Mouse (Mus musculus) liver, embryonic 13.5 days (tissue): ENCODE data around the gene Hist1h4m. TPM values are rescaled to one million over a fixed set of nuclear protein-coding genes. Genes with fewer than 3 reads are reported as not detected.
A peak's percentile ranks its signal among the peaks of the same experiment; 100 is the strongest.
"Not testable (repeated sequence)": the region's sequence is repeated elsewhere in the genome, so short reads cannot be mapped to it uniquely, and the experiment has no call there.

Experiments used
- ATAC-seq: fragments of 200-750 bp; cut with Nextera tagmentation; 2 replicates; pipeline ENCODE4 v1.8.0; 2017; ENCODE audit warnings: low read depth, mild to moderate bottlenecking, moderate number of reproducible peaks, moderate library complexity
- DNase-seq: peaks from one replicate; pipeline ENCODE4 v3.0.0; 2022
- H3K27ac ChIP-seq: fragments of 300-500 bp; sonication (generic); 2 replicates; pipeline ENCODE4 v1.5.1; 2015; ENCODE audit warnings: moderate library complexity, mild to moderate bottlenecking, inconsistent platforms
- H3K27me3 ChIP-seq: fragments of 300-500 bp; sonication (generic); 2 replicates; pipeline ENCODE4 v1.6.1; 2015; ENCODE audit warnings: mild to moderate bottlenecking, inconsistent platforms
- H3K36me3 ChIP-seq: fragments of 300-500 bp; sonication (generic); 2 replicates; pipeline ENCODE4 v1.6.1; 2015; ENCODE audit warnings: mild to moderate bottlenecking, inconsistent platforms
- H3K4me1 ChIP-seq: fragments of 300-500 bp; sonication (generic); replicated peaks from 2 replicates; pipeline ENCODE4 v1.6.1; 2015; ENCODE audit warnings: inconsistent platforms
- H3K4me2 ChIP-seq: fragments of 300-500 bp; sonication (generic); 2 replicates; pipeline ENCODE4 v1.6.1; 2015; ENCODE audit warnings: inconsistent platforms, mild to moderate bottlenecking, moderate library complexity
- H3K4me3 ChIP-seq: fragments of 300-500 bp; sonication (generic); replicated peaks from 2 replicates; pipeline ENCODE4 v1.5.1; 2015; ENCODE audit warnings: mild to moderate bottlenecking, inconsistent platforms
- H3K9ac ChIP-seq: fragments of 300-500 bp; sonication (generic); 2 replicates; pipeline ENCODE4 v1.6.1; 2015; ENCODE audit warnings: mild to moderate bottlenecking, inconsistent platforms
- H3K9me3 ChIP-seq: fragments of 300-500 bp; sonication (generic); replicated peaks from 2 replicates; pipeline ENCODE4 v1.6.1; 2016; ENCODE audit warnings: inconsistent platforms
- WGBS: fragments of 180-500 bp; shearing (Covaris S2); methylation state at CpG from one replicate; pipeline ENCODE4 v1.1.7; 2015; ENCODE audit not compliant: insufficient replicate concordance; 5-methylcytosine and 5-hydroxymethylcytosine counted together
- polyA plus RNA-seq: library from polyadenylated mRNA; unstranded; fragments of >200 nt; fragmentation: Nextera tagmentation; extraction: Ambion mirVana; gene quantifications from 2 replicates; pipeline ENCODE4 v1.2.1, GENCODE M21; 2015

The Hist1h4m gene
- polyA plus RNA-seq, 1 experiment from 2014 or later = not detected

- no peaks in the 10 kb centered on the region for H3K9me3 ChIP-seq
- H3K4me1 ChIP-seq = peaks cover 63% of the 10 kb centered on the region
- WGBS = 6% methylated on average over 8 of the region's 8 CpGs
- no peaks in the 10 kb centered on the region for H3K27me3 ChIP-seq
- DNase-seq (peak; percentile 27), ATAC-seq (no peak)
- peak overlapping the region; percentile 84 for H3K9ac ChIP-seq
- H3K36me3 ChIP-seq = no peaks in the 10 kb centered on the region
- H3K27ac ChIP-seq = peak overlapping the region; percentile 100
- H3K4me2 ChIP-seq = peak overlapping the region; percentile 70
- H3K4me3 ChIP-seq = peak overlapping the region; percentile 56
Observed at GRCm38 (mm10) chr13:21786189-21786898, 25.2 kb upstream of the Hist1h4m start.

GRCm38 (mm10) chr13:21786899-21787629, 24.5 kb upstream of the Hist1h4m start, which contains the start of the genes Hist1h2an and Hist1h2bp:
Gene Hist1h2an, minus strand, starts transcription at chr13:21787218.
Gene Hist1h2bp, plus strand, starts transcription at chr13:21787461.
- peak; percentile 89 for DNase-seq
- Histone ChIP-seq H3K9ac (peak within 1 kb of the TSS; percentile 84), H3K4me1 (peaks cover 59% of the 10 kb centered on the region), H3K4me2 (peak within 1 kb of the TSS; percentile 70), H3K4me3 (peak within 1 kb of the TSS; percentile 56), H3K27ac (peak within 1 kb of the TSS; percentile 100)
- not testable (repeated sequence) for H3K9me3 ChIP-seq, H3K36me3 ChIP-seq, H3K27me3 ChIP-seq
- WGBS = under 1% methylated on average over 32 of the region's 63 CpGs
- peak; percentile 87 for ATAC-seq

DNA sequence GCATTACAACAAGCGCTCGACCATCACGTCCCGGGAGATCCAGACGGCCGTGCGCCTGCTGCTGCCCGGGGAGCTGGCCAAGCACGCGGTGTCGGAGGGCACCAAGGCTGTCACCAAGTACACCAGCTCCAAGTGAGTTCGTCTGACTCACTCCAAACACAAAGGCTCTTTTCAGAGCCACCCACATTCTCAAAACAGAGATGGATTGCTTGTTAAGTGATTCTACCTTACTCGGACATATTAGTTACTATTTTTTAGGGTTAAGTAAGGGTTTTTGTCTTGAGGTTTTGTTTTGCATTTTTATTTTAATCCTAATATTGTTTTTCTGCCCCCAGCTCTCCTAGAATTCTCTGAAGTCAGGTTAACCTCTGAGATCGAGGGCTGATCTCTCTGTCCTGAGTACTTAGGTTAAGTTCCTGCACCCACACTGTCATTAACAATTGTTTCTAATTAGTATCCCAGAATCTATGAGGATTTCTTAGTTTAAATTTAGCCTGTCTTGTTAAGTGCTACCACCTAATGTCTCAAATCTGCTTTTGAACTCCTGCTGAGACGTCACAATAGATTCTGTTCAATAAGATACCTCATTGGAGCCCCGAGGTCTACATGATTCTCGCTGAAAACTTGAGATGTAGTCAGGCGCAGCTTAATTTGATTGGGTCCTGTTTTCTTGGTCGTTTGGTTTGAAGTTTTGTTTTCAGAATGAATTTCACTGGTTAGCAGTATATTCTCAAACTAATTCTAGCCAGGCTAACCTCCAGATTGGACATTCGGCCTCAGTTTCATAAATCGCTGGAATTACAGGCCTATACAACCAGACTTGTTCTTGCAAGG, 23.6 kb upstream of the Hist1h4m start:
- H3K36me3 ChIP-seq = no peaks in the 10 kb centered on the region
- H3K4me2 ChIP-seq = peak overlapping the region; percentile 59
- H3K27ac ChIP-seq = peak overlapping the region; percentile 100
- peak; percentile 13 for DNase-seq
- no peaks in the 10 kb centered on the region for H3K27me3 ChIP-seq
- WGBS = 16% methylated on average over 18 of the region's 21 CpGs
- peak overlapping the region; percentile 51 for H3K4me3 ChIP-seq
- H3K9ac ChIP-seq = peak overlapping the region; percentile 81
- no peaks in the 10 kb centered on the region for H3K9me3 ChIP-seq
- peak; percentile 17 for ATAC-seq
- peaks cover 57% of the 10 kb centered on the region for H3K4me1 ChIP-seq

GRCm38 (mm10) chr13:21789925-21790324, 21.6 kb upstream of the Hist1h4m start:
- Histone ChIP-seq H3K4me2 (0 out of 2 replicates have a peak overlapping the region, but pooled peaks have one; percentile 34), H3K9me3 (no peaks in the 10 kb centered on the region), H3K36me3 (no peaks in the 10 kb centered on the region), H3K4me1 (peaks cover 44% of the 10 kb centered on the region), H3K4me3 (no peak overlapping the region), H3K27ac (peak overlapping the region; percentile 100), H3K27me3 (no peaks in the 10 kb centered on the region), H3K9ac (peak overlapping the region; percentile 81)
- DNase-seq (no peak), ATAC-seq (no peak)
- WGBS = 39% methylated on average over 6 of the region's 6 CpGs

DNA sequence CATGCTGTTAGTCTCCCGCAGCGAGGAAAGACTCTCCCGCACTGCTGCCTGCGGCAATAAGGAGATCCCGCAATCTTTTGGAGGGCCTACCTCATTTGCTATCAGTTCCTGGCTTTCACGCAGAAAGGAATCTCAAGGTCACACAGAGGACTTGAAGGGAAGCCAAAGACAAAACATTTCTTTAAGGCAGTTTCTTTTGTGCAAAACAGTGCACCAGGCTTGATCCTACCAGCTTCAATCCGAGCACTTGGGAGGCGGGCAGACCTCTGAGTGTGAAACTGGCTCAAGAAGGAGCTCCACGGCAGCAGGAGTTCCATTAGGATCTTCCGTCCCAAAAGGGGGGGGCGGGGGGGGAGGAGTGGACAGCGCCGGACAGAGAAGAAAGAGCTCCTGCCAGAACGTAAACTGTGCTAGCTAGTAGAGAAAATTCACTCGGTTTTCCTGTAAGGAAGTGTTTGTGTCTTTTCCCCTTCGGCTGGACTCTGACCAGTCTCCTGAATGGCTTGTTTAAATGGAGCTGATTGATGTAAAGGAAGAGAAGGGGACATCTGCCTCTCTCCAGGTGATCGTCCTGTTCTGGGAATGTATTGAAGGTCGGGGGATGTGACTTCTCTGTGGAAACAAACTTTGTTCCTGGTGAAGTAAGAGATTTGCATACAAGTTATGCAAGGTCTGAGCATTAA, 20.8 kb upstream of the Hist1h4m start:
- Histone ChIP-seq H3K4me3 (no peak overlapping the region), H3K27me3 (no peaks in the 10 kb centered on the region), H3K27ac (no peak overlapping the region), H3K9me3 (no peaks in the 10 kb centered on the region), H3K4me1 (peaks cover 36% of the 10 kb centered on the region), H3K4me2 (peak overlapping the region; percentile 41), H3K36me3 (no peaks in the 10 kb centered on the region), H3K9ac (peak overlapping the region; percentile 52; the same call in 1 of the 2 replicates)
- no peak for DNase-seq
- ATAC-seq = no peak
- 33% methylated on average over 17 of the region's 18 CpGs for WGBS

- H3K27ac ChIP-seq = no peak overlapping the region
Observed at GRCm38 (mm10) chr13:21795584-21795983, 16.0 kb upstream of the Hist1h4m start.

DNA sequence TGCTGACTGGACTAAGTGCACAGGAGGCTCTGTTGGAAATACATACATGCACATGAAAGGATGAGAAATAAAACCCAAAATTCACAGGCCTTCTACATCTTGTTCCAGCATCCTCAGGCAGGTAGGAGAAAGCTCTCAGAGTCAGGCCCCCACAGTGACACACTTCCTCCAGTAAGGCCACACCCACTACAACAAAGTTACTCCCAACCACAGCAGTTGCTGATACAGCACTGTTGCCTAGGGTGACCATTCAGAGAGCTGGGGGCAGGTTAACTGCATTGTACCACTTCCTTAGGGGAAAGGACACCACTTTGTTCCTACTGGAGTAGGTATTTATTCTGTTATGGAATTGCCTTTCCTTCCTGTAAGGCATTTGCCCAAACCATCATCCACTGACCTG, 14.4 kb upstream of the Hist1h4m start:
- not testable (repeated sequence) for H3K27ac ChIP-seq, H3K9ac ChIP-seq, H3K36me3 ChIP-seq, H3K27me3 ChIP-seq, DNase-seq, H3K9me3 ChIP-seq, H3K4me1 ChIP-seq, H3K4me2 ChIP-seq, H3K4me3 ChIP-seq
- peak; percentile 74 for ATAC-seq

More at GRCm38 (mm10) chr13:21795584-21795983, 16.0 kb upstream of the Hist1h4m start:
- ATAC-seq (no peak), DNase-seq (no peak)
- WGBS = 78% methylated on average over 7 of the region's 7 CpGs
- Histone ChIP-seq H3K4me2 (no peak overlapping the region), H3K4me3 (no peak overlapping the region), H3K27me3 (no peaks in the 10 kb centered on the region), H3K36me3 (no peaks in the 10 kb centered on the region), H3K9me3 (no peaks in the 10 kb centered on the region), H3K4me1 (peaks cover 5% of the 10 kb centered on the region), H3K9ac (no peak overlapping the region)

DNA sequence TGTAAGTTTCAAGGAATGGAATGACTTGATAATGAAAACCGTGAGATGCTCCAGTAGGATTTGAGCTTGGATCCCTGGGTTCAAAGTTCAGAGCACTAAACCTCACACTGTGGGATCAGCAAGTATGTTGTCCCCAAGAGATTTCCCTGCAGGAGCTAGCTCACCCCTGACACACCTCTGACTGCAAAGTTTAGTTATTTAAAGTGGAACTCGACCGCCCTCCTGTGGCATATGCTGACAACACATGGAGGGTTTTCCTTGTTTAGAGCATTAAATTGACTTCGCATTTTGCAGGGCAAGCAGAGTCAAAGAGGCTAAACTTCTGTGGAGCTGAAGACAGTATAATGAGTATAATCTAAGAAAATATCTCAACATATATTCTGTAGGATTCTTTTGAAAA, 8.5 kb upstream of the Hist1h4m start:
- H3K4me3 ChIP-seq, H3K4me1 ChIP-seq, H3K27ac ChIP-seq, H3K27me3 ChIP-seq, H3K9ac ChIP-seq, H3K36me3 ChIP-seq, DNase-seq, H3K9me3 ChIP-seq, H3K4me2 ChIP-seq: not testable (repeated sequence)
- peak; percentile 68 for ATAC-seq
- no CpG with 5 or more reads among the region's 4 CpGs for WGBS

GRCm38 (mm10) chr13:21810073-21810472, 1.5 kb upstream of the Hist1h4m start, which contains the start of the genes Hist1h2bq and Hist1h2ao:
Gene Hist1h2bq, minus strand, starts transcription at chr13:21810197.
Gene Hist1h2ao, plus strand, starts transcription at chr13:21810465.
- ATAC-seq = peak; percentile 87

GRCm38 (mm10) chr13:21811074-21811473, 472 bp upstream of the Hist1h4m start:
- H3K27me3 ChIP-seq, H3K4me1 ChIP-seq, H3K9ac ChIP-seq, H3K9me3 ChIP-seq, H3K4me3 ChIP-seq, H3K27ac ChIP-seq, H3K36me3 ChIP-seq, DNase-seq, H3K4me2 ChIP-seq: not testable (repeated sequence)
- WGBS = no CpG with 5 or more reads among the region's 8 CpGs
- peak; percentile 5; the same call in 1 of the 2 replicates for ATAC-seq

More at GRCm38 (mm10) chr13:21810073-21810472, 1.5 kb upstream of the Hist1h4m start, which contains the start of the genes Hist1h2bq and Hist1h2ao:
- not testable (repeated sequence) for H3K9ac ChIP-seq, H3K4me2 ChIP-seq, H3K27me3 ChIP-seq, H3K36me3 ChIP-seq, H3K27ac ChIP-seq, DNase-seq, H3K4me1 ChIP-seq, H3K4me3 ChIP-seq, H3K9me3 ChIP-seq
- WGBS = no CpG with 5 or more reads among the region's 23 CpGs
